Mouse (Mus musculus) midbrain, embryonic 11.5 days (tissue): ENCODE results near the gene Robo1. TPM values are rescaled to one million over a fixed set of nuclear protein-coding genes. Genes with fewer than 3 reads are reported as not detected.

Experiments used
- ATAC-seq: fragments of 200-750 bp; cut with Nextera tagmentation; 2 replicates; pipeline ENCODE4 v1.8.0; 2017; ENCODE audit warnings: moderate TSS enrichment, moderate library complexity; ENCODE audit not compliant: low FRiP score
- DNase-seq: peaks from one replicate; pipeline ENCODE4 v3.0.0; 2015; ENCODE audit warnings: low spot score; ENCODE audit errors: missing footprints
- H3K27ac ChIP-seq: fragments of 300-500 bp; sonication (generic); 2 replicates; pipeline ENCODE4 v1.5.1; 2014; ENCODE audit warnings: low read depth, low read length
- H3K27me3 ChIP-seq: fragments of 300-500 bp; sonication (generic); 2 replicates; pipeline ENCODE4 v1.6.1; 2014; ENCODE audit warnings: mild to moderate bottlenecking, low read length, moderate library complexity, mixed read lengths; ENCODE audit not compliant: control insufficient read depth, insufficient read depth
- H3K36me3 ChIP-seq: fragments of 300-500 bp; sonication (generic); 2 replicates; pipeline ENCODE4 v1.6.1; 2014; ENCODE audit warnings: mild to moderate bottlenecking, low read length, moderate library complexity, mixed read lengths; ENCODE audit not compliant: control insufficient read depth, insufficient read depth
- H3K4me1 ChIP-seq: fragments of 300-500 bp; sonication (generic); 2 replicates; pipeline ENCODE4 v1.6.1; 2014; ENCODE audit warnings: low read length; ENCODE audit not compliant: control insufficient read depth, insufficient read depth
- H3K4me2 ChIP-seq: fragments of 300-500 bp; sonication (generic); 2 replicates; pipeline ENCODE4 v1.6.1; 2014; ENCODE audit warnings: mild to moderate bottlenecking, moderate library complexity
- H3K4me3 ChIP-seq: fragments of 300-500 bp; sonication (generic); 2 replicates; pipeline ENCODE4 v1.5.1; 2014; ENCODE audit warnings: low read depth, low read length
- H3K9ac ChIP-seq: fragments of 300-500 bp; sonication (generic); 2 replicates; pipeline ENCODE4 v1.6.1; 2014; ENCODE audit warnings: low read length
- H3K9me3 ChIP-seq: fragments of 300-500 bp; sonication (generic); 2 replicates; pipeline ENCODE4 v1.6.1; 2016; ENCODE audit warnings: low read length; ENCODE audit not compliant: control insufficient read depth
- WGBS: fragments of 180-500 bp; shearing (Covaris S2); extraction: QIAGEN DNeasy Blood & Tissue Kit; methylation state at CpG from one replicate; pipeline ENCODE4 v1.1.7; 2014; 5-methylcytosine and 5-hydroxymethylcytosine counted together
- polyA plus RNA-seq: library from polyadenylated mRNA; unstranded; fragments of >200 nt; fragmentation: Nextera tagmentation; extraction: Ambion mirVana; gene quantifications from 2 replicates; pipeline ENCODE4 v1.2.1, GENCODE M21; 2014

Gene Robo1
- polyA plus RNA-seq, 1 experiment from 2014 or later, result 44.4 TPM

GRCm38 (mm10) chr16:72719063-72719462 lies 411.0 kb downstream of the Robo1 start:
- no peak overlapping the region for H3K4me3 ChIP-seq

DNA sequence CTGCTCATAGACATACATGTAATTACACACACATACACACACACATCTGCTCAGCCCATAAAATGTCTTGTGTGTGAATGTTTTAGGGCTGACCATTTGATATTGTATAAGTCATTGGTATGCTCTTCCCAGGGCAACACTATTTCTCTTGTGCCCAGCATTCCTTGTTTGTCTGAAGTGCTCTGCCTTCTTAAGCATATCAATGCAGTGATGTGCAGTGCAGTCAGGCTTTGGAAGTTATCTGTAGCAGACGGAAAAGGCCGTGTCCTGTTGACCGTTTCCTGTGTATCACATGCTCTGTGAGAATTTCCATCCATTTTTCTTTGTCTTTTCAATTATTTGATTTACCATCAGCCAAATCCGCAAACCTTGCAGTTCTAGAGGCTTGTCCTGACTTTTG lies 412.9 kb downstream of the Robo1 start:
- WGBS, result 94% methylated on average over 4 of the region's 4 CpGs

More at GRCm38 (mm10) chr16:72719063-72719462, 411.0 kb downstream of the Robo1 start:
- DNase-seq, result no peak
- Histone ChIP-seq H3K36me3 (no peaks in the 10 kb centered on the region), H3K9me3 (no peaks in the 10 kb centered on the region), H3K27ac (no peak overlapping the region), H3K27me3 (no peaks in the 10 kb centered on the region), H3K4me2 (no peak overlapping the region), H3K4me1 (0 out of 2 replicates have a peak, but pooled peaks cover 3% of the 10 kb centered on the region), H3K9ac (no peak overlapping the region)
- 85% methylated on average over 4 of the region's 4 CpGs for WGBS
- ATAC-seq, result no peak

GRCm38 (mm10) chr16:72721713-72722481 lies 413.8 kb downstream of the Robo1 start:
- Histone ChIP-seq H3K4me3 (no peak overlapping the region), H3K27ac (no peak overlapping the region), H3K36me3 (no peaks in the 10 kb centered on the region), H3K9me3 (no peaks in the 10 kb centered on the region), H3K9ac (no peak overlapping the region), H3K4me1 (no peaks in the 10 kb centered on the region), H3K4me2 (no peak overlapping the region), H3K27me3 (no peaks in the 10 kb centered on the region)
- no peak for ATAC-seq
- 90% methylated on average over 14 of the region's 14 CpGs for WGBS
- no peak for DNase-seq

More for the DNA sequence above, 412.9 kb downstream of the Robo1 start:
- ATAC-seq, result no peak
- H3K27ac ChIP-seq, result no peak overlapping the region
- no peak overlapping the region for H3K4me3 ChIP-seq
- H3K9ac ChIP-seq, result no peak overlapping the region
- H3K9me3 ChIP-seq, result no peaks in the 10 kb centered on the region
- no peaks in the 10 kb centered on the region for H3K4me1 ChIP-seq
- H3K4me2 ChIP-seq, result no peak overlapping the region
- H3K27me3 ChIP-seq, result no peaks in the 10 kb centered on the region
- no peak for DNase-seq
- H3K36me3 ChIP-seq, result no peaks in the 10 kb centered on the region

DNA sequence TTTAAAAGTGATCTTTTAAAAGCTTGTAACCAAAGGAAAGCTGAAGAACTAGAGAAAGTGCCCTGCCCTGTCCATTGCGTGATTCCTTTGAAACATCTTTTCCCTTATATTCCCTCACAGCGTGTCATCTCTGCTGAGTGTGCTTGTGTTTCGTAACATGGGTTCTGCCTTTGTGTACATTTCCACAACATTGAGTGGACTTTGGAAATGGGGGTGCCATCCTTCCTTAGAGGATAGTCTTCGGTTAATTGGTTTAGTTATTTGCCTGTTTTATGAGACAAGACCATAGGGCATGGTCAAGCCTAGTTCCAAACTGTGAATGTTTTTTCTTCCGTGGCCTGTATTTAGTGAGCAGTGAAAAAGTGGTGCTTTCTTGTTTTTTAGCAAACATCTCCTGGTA lies 426.1 kb downstream of the Robo1 start:
- H3K27ac ChIP-seq, result no peak overlapping the region
- ATAC-seq (no peak), DNase-seq (no peak)
- H3K27me3 ChIP-seq, result no peaks in the 10 kb centered on the region
- no peak overlapping the region for H3K9ac ChIP-seq
- H3K9me3 ChIP-seq, result no peaks in the 10 kb centered on the region
- H3K4me1 ChIP-seq, result no peaks in the 10 kb centered on the region
- H3K36me3 ChIP-seq, result no peaks in the 10 kb centered on the region
- WGBS, result 78% methylated on average over 5 of the region's 5 CpGs
- no peak overlapping the region for H3K4me3 ChIP-seq
- H3K4me2 ChIP-seq, result no peak overlapping the region

- Histone ChIP-seq H3K9ac (no peak overlapping the region), H3K4me3 (no peak overlapping the region), H3K4me1 (no peaks in the 10 kb centered on the region), H3K9me3 (no peaks in the 10 kb centered on the region), H3K4me2 (no peak overlapping the region), H3K27me3 (no peaks in the 10 kb centered on the region), H3K36me3 (no peaks in the 10 kb centered on the region), H3K27ac (no peak overlapping the region)
- DNase-seq (no peak), ATAC-seq (no peak)
- 73% methylated on average over 11 of the region's 11 CpGs for WGBS
These were observed 427.1 kb downstream of the Robo1 start for GRCm38 (mm10) chr16:72735175-72735574.

- DNase-seq (no peak), ATAC-seq (no peak)
- Histone ChIP-seq H3K9ac (no peak overlapping the region), H3K9me3 (no peaks in the 10 kb centered on the region), H3K4me2 (no peak overlapping the region), H3K4me3 (no peak overlapping the region), H3K4me1 (no peaks in the 10 kb centered on the region), H3K27ac (no peak overlapping the region), H3K36me3 (no peaks in the 10 kb centered on the region), H3K27me3 (no peaks in the 10 kb centered on the region)
- 78% methylated on average over 3 of the region's 3 CpGs for WGBS
These were observed 427.5 kb downstream of the Robo1 start for GRCm38 (mm10) chr16:72735588-72735987.

DNA sequence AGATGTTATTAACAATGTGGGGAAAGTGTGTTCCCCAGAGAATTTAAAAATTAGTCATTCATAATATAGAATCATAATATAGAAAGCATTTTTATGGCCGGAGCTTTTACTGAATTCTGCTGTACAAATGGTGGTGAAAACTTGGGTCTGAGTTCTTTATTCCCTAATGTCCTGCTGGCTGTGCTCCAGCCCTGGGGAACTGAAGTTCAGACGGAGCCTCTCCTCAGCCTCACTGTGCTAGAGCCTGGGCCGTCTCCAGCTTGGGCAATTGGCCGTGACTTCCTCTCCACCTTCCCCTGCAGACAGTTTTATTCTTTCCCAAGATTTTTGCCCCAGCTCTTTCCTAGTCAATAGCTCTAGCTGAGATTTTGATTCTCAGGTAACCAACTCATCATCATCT lies 429.0 kb downstream of the Robo1 start:
- Histone ChIP-seq H3K27me3 (no peaks in the 10 kb centered on the region), H3K4me2 (no peak overlapping the region), H3K4me3 (no peak overlapping the region), H3K9ac (no peak overlapping the region), H3K9me3 (no peaks in the 10 kb centered on the region; the same call in 1 of the 2 replicates), H3K36me3 (peaks cover 2% of the 10 kb centered on the region), H3K4me1 (no peaks in the 10 kb centered on the region), H3K27ac (no peak overlapping the region)
- WGBS, result 63% methylated on average over 4 of the region's 4 CpGs
- ATAC-seq (no peak), DNase-seq (no peak)

GRCm38 (mm10) chr16:72740218-72740617 lies 432.1 kb downstream of the Robo1 start:
- Histone ChIP-seq H3K4me1 (no peaks in the 10 kb centered on the region), H3K9ac (no peak overlapping the region), H3K27me3 (no peaks in the 10 kb centered on the region), H3K4me2 (no peak overlapping the region), H3K36me3 (peaks cover 11% of the 10 kb centered on the region), H3K27ac (no peak overlapping the region), H3K9me3 (no peaks in the 10 kb centered on the region; the same call in 1 of the 2 replicates), H3K4me3 (no peak overlapping the region)
- DNase-seq, result no peak
- WGBS, result 93% methylated on average over 7 of the region's 7 CpGs
- ATAC-seq, result no peak

- DNase-seq, result peak; percentile 79
- WGBS, result 78% methylated on average over 5 of the region's 5 CpGs
These were observed 439.6 kb downstream of the Robo1 start for GRCm38 (mm10) chr16:72747696-72748095.

More at GRCm38 (mm10) chr16:72747696-72748095, 439.6 kb downstream of the Robo1 start:
- ATAC-seq, result no peak
- H3K36me3 ChIP-seq, result peaks cover 7% of the 10 kb centered on the region; the same call in 1 of the 2 replicates
- no peak overlapping the region for H3K4me3 ChIP-seq
- H3K27me3 ChIP-seq, result no peaks in the 10 kb centered on the region
- no peak overlapping the region for H3K4me2 ChIP-seq
- H3K27ac ChIP-seq, result no peak overlapping the region
- no peak overlapping the region for H3K9ac ChIP-seq
- no peaks in the 10 kb centered on the region; the same call in 1 of the 2 replicates for H3K9me3 ChIP-seq
- no peaks in the 10 kb centered on the region for H3K4me1 ChIP-seq
